Mouse (Mus musculus) MEL (cell line): ENCODE data around the gene Kbtbd8.

Source experiments
- CHD1 ChIP-seq: IDR thresholded peaks from 2 replicates; pipeline ENCODE4 v1.6.1; 2012; ENCODE audit warnings: low read depth, mild to moderate bottlenecking, inconsistent platforms, low read length, improper control_type of control experiment
- CTCF ChIP-seq, 3 experiments: IDR thresholded peaks in 2 of 3; conservative IDR thresholded peaks in 1 of 3; 2 replicates each; pipeline ENCODE4 v1.5.1; 2011 to 2012; ENCODE audit warnings: low read length in 3 of 3, low read depth in 2 of 3, mild to moderate bottlenecking in 2 of 3, improper control_type of control experiment in 1 of 3, inconsistent platforms in 1 of 3, mixed read lengths in 1 of 3, moderate library complexity in 1 of 3; ENCODE audit not compliant: control insufficient read depth in 1 of 3, insufficient read depth in 1 of 3, poor library complexity in 1 of 3, severe bottlenecking in 1 of 3
- MEF2A ChIP-seq: IDR thresholded peaks from 2 replicates; pipeline ENCODE4 v1.6.1; 2014; ENCODE audit warnings: low read depth, mild to moderate bottlenecking, inconsistent platforms, low read length, improper control_type of control experiment; ENCODE audit not compliant: poor library complexity, insufficient replicate concordance, severe bottlenecking; ENCODE audit errors: extremely low read depth
- MXI1 ChIP-seq: IDR thresholded peaks from 2 replicates; pipeline ENCODE4 v1.6.1; 2011; ENCODE audit warnings: mild to moderate bottlenecking, low read depth, low read length, improper control_type of control experiment
- MYB ChIP-seq: IDR thresholded peaks from 2 replicates; pipeline ENCODE4 v1.6.1; 2011; ENCODE audit warnings: mild to moderate bottlenecking, low read depth, low read length, improper control_type of control experiment
- MYC ChIP-seq: IDR thresholded peaks from 2 replicates; pipeline ENCODE4 v1.6.1; 2011; ENCODE audit warnings: low read depth, mild to moderate bottlenecking, low read length, improper control_type of control experiment, moderate library complexity
- NRF1 ChIP-seq: IDR thresholded peaks from 2 replicates; pipeline ENCODE4 v1.6.1; 2014; ENCODE audit warnings: low read depth, mild to moderate bottlenecking, inconsistent platforms, low read length, improper control_type of control experiment, moderate library complexity; ENCODE audit not compliant: poor library complexity, insufficient read depth, severe bottlenecking
- POLR2A ChIP-seq, 2 experiments: IDR thresholded peaks; 2 replicates each; pipeline ENCODE4 v1.6.1; 2011 to 2012; ENCODE audit warnings: low read length in 2 of 2, mild to moderate bottlenecking in 2 of 2, control low read depth in 1 of 2, improper control_type of control experiment in 1 of 2, low read depth in 1 of 2, moderate library complexity in 1 of 2; ENCODE audit not compliant: control insufficient read depth in 1 of 2, insufficient read depth in 1 of 2, poor library complexity in 1 of 2
- USF2 ChIP-seq, 2 experiments: IDR thresholded peaks; 2 replicates each; pipeline ENCODE4 v1.6.1; 2011 to 2012; ENCODE audit warnings: improper control_type of control experiment in 2 of 2, low read length in 2 of 2, borderline replicate concordance in 1 of 2, inconsistent platforms in 1 of 2, low read depth in 1 of 2, mild to moderate bottlenecking in 1 of 2; ENCODE audit not compliant: insufficient read depth in 1 of 2
- ZC3H11A ChIP-seq: IDR thresholded peaks from 2 replicates; pipeline ENCODE4 v1.6.1; 2012; ENCODE audit warnings: low read depth, mild to moderate bottlenecking, inconsistent platforms, low read length, improper control_type of control experiment
- ZMIZ1 ChIP-seq: IDR thresholded peaks from 2 replicates; pipeline ENCODE4 v1.6.1; 2012; ENCODE audit warnings: low read depth, mild to moderate bottlenecking, inconsistent platforms, low read length, improper control_type of control experiment, moderate library complexity
- ZNF384 ChIP-seq: IDR thresholded peaks from 2 replicates; pipeline ENCODE4 v1.6.1; 2012; ENCODE audit warnings: low read depth, mild to moderate bottlenecking, inconsistent platforms, low read length, improper control_type of control experiment

GRCm38 (mm10) chr6:95167668-95168227, 50.7 kb downstream of the Kbtbd8 start:
- TF ChIP-seq MYC = no peak
- no peak for TF ChIP-seq ZC3H11A
- TF ChIP-seq POLR2A (IDR thresholded peaks at IDR 0.05; ENCODE audit: control insufficient read depth in 1 of 2, insufficient read depth in 1 of 2, low read depth in 1 of 2, low read length in 2 of 2, poor library complexity in 1 of 2) = no peak
- TF ChIP-seq MXI1 = no peak
- TF ChIP-seq USF2 (IDR thresholded peaks at IDR 0.05; ENCODE audit: borderline replicate concordance in 1 of 2, insufficient read depth in 1 of 2, low read depth in 1 of 2, low read length in 2 of 2) = no peak
- no peak for TF ChIP-seq MEF2A
- no peak for TF ChIP-seq MYB
- no peak for TF ChIP-seq ZNF384
- no peak for TF ChIP-seq ZMIZ1
- no peak for TF ChIP-seq CTCF (IDR thresholded peaks at IDR 0.05 in 2 of 3, conservative IDR thresholded peaks at IDR 0.05 in 1 of 3; ENCODE audit: control insufficient read depth in 1 of 3, insufficient read depth in 1 of 3, low read depth in 2 of 3, low read length in 3 of 3, poor library complexity in 1 of 3, severe bottlenecking in 1 of 3)
- TF ChIP-seq CHD1 = no peak
- TF ChIP-seq NRF1 = no peak
